Mouse (Mus musculus) MEL (cell line): Measurements from ENCODE around the gene Sh2d3c. TPM values are rescaled to one million over a fixed set of nuclear protein-coding genes. Genes with fewer than 3 reads are reported as not detected.

Experiments
- DNase-seq: peaks from one replicate; pipeline ENCODE4 v3.0.0; 2011; ENCODE audit warnings: low read depth, low spot score
- H3K27ac ChIP-seq: 2 replicates; pipeline ENCODE4 v1.5.1; 2012; ENCODE audit warnings: low read depth, mild to moderate bottlenecking, control low read depth, low read length, moderate library complexity; ENCODE audit not compliant: control insufficient read depth
- H3K27me3 ChIP-seq, 2 experiments: fragments of 150-350 bp in 1 of 2; sonication (generic) in 1 of 2; 2 replicates each; pipeline ENCODE4 v1.6.1; 2012; ENCODE audit warnings: low read length in 2 of 2, mild to moderate bottlenecking in 2 of 2, improper control_type of control experiment in 1 of 2, moderate library complexity in 1 of 2; ENCODE audit not compliant: insufficient read depth in 2 of 2, control insufficient read depth in 1 of 2
- H3K36me3 ChIP-seq, 2 experiments: 2 replicates each; pipeline ENCODE4 v1.6.1; 2012 to 2014; ENCODE audit warnings: low read length in 2 of 2, improper control_type of control experiment in 1 of 2, inconsistent platforms in 1 of 2, mild to moderate bottlenecking in 1 of 2; ENCODE audit not compliant: insufficient read depth in 2 of 2, control insufficient read depth in 1 of 2
- H3K4me1 ChIP-seq, 2 experiments: fragments of 150-350 bp in 1 of 2; sonication (generic) in 1 of 2; 2 replicates each; pipeline ENCODE4 v1.6.1; 2012; ENCODE audit warnings: low read length in 2 of 2, improper control_type of control experiment in 1 of 2, mild to moderate bottlenecking in 1 of 2; ENCODE audit not compliant: insufficient read depth in 2 of 2, control insufficient read depth in 1 of 2
- H3K4me3 ChIP-seq, 2 experiments: fragments of 150-350 bp in 1 of 2; sonication (generic) in 1 of 2; 2 replicates each; pipeline ENCODE4 v1.5.1; 2012; ENCODE audit warnings: low read depth in 2 of 2, low read length in 2 of 2, mild to moderate bottlenecking in 2 of 2, moderate library complexity in 2 of 2, control low read depth in 1 of 2, improper control_type of control experiment in 1 of 2; ENCODE audit not compliant: control insufficient read depth in 1 of 2, insufficient read depth in 1 of 2
- H3K79me2 ChIP-seq: 2 replicates; pipeline ENCODE4 v1.6.1; 2012; ENCODE audit warnings: mild to moderate bottlenecking, low read length, moderate library complexity; ENCODE audit not compliant: control insufficient read depth, poor library complexity, insufficient read depth
- H3K9ac ChIP-seq: 2 replicates; pipeline ENCODE4 v1.6.1; 2012; ENCODE audit warnings: low read depth, mild to moderate bottlenecking, control low read depth, low read length, moderate library complexity; ENCODE audit not compliant: control insufficient read depth, poor library complexity, severe bottlenecking
- H3K9me3 ChIP-seq: fragments of 150-350 bp; sonication (generic); replicated peaks from 2 replicates; pipeline ENCODE4 v1.6.1; 2012; ENCODE audit warnings: mild to moderate bottlenecking, low read length, improper control_type of control experiment, moderate library complexity; ENCODE audit not compliant: insufficient read depth
- BHLHE40 ChIP-seq: IDR thresholded peaks from 2 replicates; pipeline ENCODE4 v1.6.1; 2012; ENCODE audit warnings: low read depth, mild to moderate bottlenecking, inconsistent platforms, low read length, improper control_type of control experiment, borderline replicate concordance
- CHD2 ChIP-seq: IDR thresholded peaks from 2 replicates; pipeline ENCODE4 v1.6.1; 2011; ENCODE audit warnings: low read length, improper control_type of control experiment
- CTCF ChIP-seq, 3 experiments: IDR thresholded peaks in 2 of 3; conservative IDR thresholded peaks in 1 of 3; 2 replicates each; pipeline ENCODE4 v1.5.1; 2011 to 2012; ENCODE audit warnings: low read length in 3 of 3, low read depth in 2 of 3, mild to moderate bottlenecking in 2 of 3, improper control_type of control experiment in 1 of 3, inconsistent platforms in 1 of 3, mixed read lengths in 1 of 3, moderate library complexity in 1 of 3; ENCODE audit not compliant: control insufficient read depth in 1 of 3, insufficient read depth in 1 of 3, poor library complexity in 1 of 3, severe bottlenecking in 1 of 3
- E2F4 ChIP-seq: IDR thresholded peaks from 2 replicates; pipeline ENCODE4 v1.6.1; 2011; ENCODE audit warnings: low read depth, low read length, improper control_type of control experiment, borderline replicate concordance
- EP300 ChIP-seq, 2 experiments: IDR thresholded peaks; 2 replicates each; pipeline ENCODE4 v1.6.1; 2011; ENCODE audit warnings: improper control_type of control experiment in 2 of 2, low read length in 2 of 2, low read depth in 1 of 2, mild to moderate bottlenecking in 1 of 2
- ETS1 ChIP-seq: IDR thresholded peaks from 2 replicates; pipeline ENCODE4 v1.6.1; 2012; ENCODE audit warnings: low read depth, mild to moderate bottlenecking, inconsistent platforms, low read length, improper control_type of control experiment, moderate library complexity
- GABPA ChIP-seq: IDR thresholded peaks from 2 replicates; pipeline ENCODE4 v1.6.1; 2012; ENCODE audit warnings: low read depth, mild to moderate bottlenecking, inconsistent platforms, low read length, improper control_type of control experiment, moderate library complexity
- GATA1 ChIP-seq: IDR thresholded peaks from 2 replicates; pipeline ENCODE4 v1.6.1; 2011; ENCODE audit warnings: low read depth, low read length, improper control_type of control experiment
- HCFC1 ChIP-seq: IDR thresholded peaks from 2 replicates; pipeline ENCODE4 v1.6.1; 2012; ENCODE audit warnings: low read depth, mild to moderate bottlenecking, inconsistent platforms, low read length, improper control_type of control experiment, moderate library complexity
- JUND ChIP-seq: IDR thresholded peaks from 2 replicates; pipeline ENCODE4 v1.6.1; 2011; ENCODE audit warnings: low read depth, mild to moderate bottlenecking, improper control_type of control experiment, low read length
- MAFK ChIP-seq: IDR thresholded peaks from 2 replicates; pipeline ENCODE4 v1.6.1; 2011; ENCODE audit warnings: low read depth, mild to moderate bottlenecking, low read length, improper control_type of control experiment, borderline replicate concordance
- MAZ ChIP-seq: IDR thresholded peaks from 2 replicates; pipeline ENCODE4 v1.6.1; 2012; ENCODE audit warnings: low read depth, mild to moderate bottlenecking, inconsistent platforms, low read length, improper control_type of control experiment
- MEF2A ChIP-seq: IDR thresholded peaks from 2 replicates; pipeline ENCODE4 v1.6.1; 2014; ENCODE audit warnings: low read depth, mild to moderate bottlenecking, inconsistent platforms, low read length, improper control_type of control experiment; ENCODE audit not compliant: poor library complexity, insufficient replicate concordance, severe bottlenecking; ENCODE audit errors: extremely low read depth
- MXI1 ChIP-seq: IDR thresholded peaks from 2 replicates; pipeline ENCODE4 v1.6.1; 2011; ENCODE audit warnings: mild to moderate bottlenecking, low read depth, low read length, improper control_type of control experiment
- NELFE ChIP-seq: IDR thresholded peaks from 2 replicates; pipeline ENCODE4 v1.6.1; 2011; ENCODE audit warnings: low read depth, low read length, improper control_type of control experiment
- NRF1 ChIP-seq: IDR thresholded peaks from 2 replicates; pipeline ENCODE4 v1.6.1; 2014; ENCODE audit warnings: low read depth, mild to moderate bottlenecking, inconsistent platforms, low read length, improper control_type of control experiment, moderate library complexity; ENCODE audit not compliant: poor library complexity, insufficient read depth, severe bottlenecking
- POLR2A ChIP-seq, 2 experiments: IDR thresholded peaks; 2 replicates each; pipeline ENCODE4 v1.6.1; 2011 to 2012; ENCODE audit warnings: low read length in 2 of 2, mild to moderate bottlenecking in 2 of 2, control low read depth in 1 of 2, improper control_type of control experiment in 1 of 2, low read depth in 1 of 2, moderate library complexity in 1 of 2; ENCODE audit not compliant: control insufficient read depth in 1 of 2, insufficient read depth in 1 of 2, poor library complexity in 1 of 2
- POLR2AphosphoS2 ChIP-seq: IDR thresholded peaks from 2 replicates; pipeline ENCODE4 v1.6.1; 2011; ENCODE audit warnings: low read length, improper control_type of control experiment
- RAD21 ChIP-seq: IDR thresholded peaks from 2 replicates; pipeline ENCODE4 v1.6.1; 2011; ENCODE audit warnings: mild to moderate bottlenecking, low read depth, low read length, improper control_type of control experiment
- RCOR1 ChIP-seq: IDR thresholded peaks from 2 replicates; pipeline ENCODE4 v1.6.1; 2012; ENCODE audit warnings: low read depth, mild to moderate bottlenecking, inconsistent platforms, low read length, improper control_type of control experiment
- SIN3A ChIP-seq: IDR thresholded peaks from 2 replicates; pipeline ENCODE4 v1.6.1; 2012; ENCODE audit warnings: low read length, improper control_type of control experiment, inconsistent platforms
- SMC3 ChIP-seq: IDR thresholded peaks from 2 replicates; pipeline ENCODE4 v1.6.1; 2011; ENCODE audit warnings: low read depth, low read length, improper control_type of control experiment
- TAL1 ChIP-seq: IDR thresholded peaks from 2 replicates; pipeline ENCODE4 v1.6.1; 2012; ENCODE audit warnings: mild to moderate bottlenecking, inconsistent platforms, low read length, moderate library complexity, mixed read lengths
- TBP ChIP-seq: IDR thresholded peaks from 2 replicates; pipeline ENCODE4 v1.8.0; 2011; ENCODE audit warnings: low read depth, low read length, improper control_type of control experiment
- TCF12 ChIP-seq: IDR thresholded peaks from 2 replicates; pipeline ENCODE4 v1.6.1; 2014; ENCODE audit warnings: low read depth, mild to moderate bottlenecking, inconsistent platforms, low read length, improper control_type of control experiment, moderate library complexity
- UBTF ChIP-seq: IDR thresholded peaks from 2 replicates; pipeline ENCODE4 v1.6.1; 2012; ENCODE audit warnings: low read depth, mild to moderate bottlenecking, inconsistent platforms, low read length, improper control_type of control experiment, moderate library complexity, borderline replicate concordance; ENCODE audit not compliant: insufficient read depth
- USF2 ChIP-seq, 2 experiments: IDR thresholded peaks; 2 replicates each; pipeline ENCODE4 v1.6.1; 2011 to 2012; ENCODE audit warnings: improper control_type of control experiment in 2 of 2, low read length in 2 of 2, borderline replicate concordance in 1 of 2, inconsistent platforms in 1 of 2, low read depth in 1 of 2, mild to moderate bottlenecking in 1 of 2; ENCODE audit not compliant: insufficient read depth in 1 of 2
- ZC3H11A ChIP-seq: IDR thresholded peaks from 2 replicates; pipeline ENCODE4 v1.6.1; 2012; ENCODE audit warnings: low read depth, mild to moderate bottlenecking, inconsistent platforms, low read length, improper control_type of control experiment
- ZMIZ1 ChIP-seq: IDR thresholded peaks from 2 replicates; pipeline ENCODE4 v1.6.1; 2012; ENCODE audit warnings: low read depth, mild to moderate bottlenecking, inconsistent platforms, low read length, improper control_type of control experiment, moderate library complexity
- ZNF384 ChIP-seq: IDR thresholded peaks from 2 replicates; pipeline ENCODE4 v1.6.1; 2012; ENCODE audit warnings: low read depth, mild to moderate bottlenecking, inconsistent platforms, low read length, improper control_type of control experiment
- polyA plus RNA-seq, 2 experiments: library from polyadenylated mRNA; stranded (reverse) in 1 of 2; unstranded in 1 of 2; fragments of >175 nt in 1 of 2; fragments of >200 nt in 1 of 2; gene quantifications; 2 replicates each; pipeline versions ENCODE4 v1.2.1 to v1.2.4; 2012; ENCODE audit warnings: low replicate concordance in 2 of 2, low read depth in 1 of 2; ENCODE audit not compliant: insufficient read length in 2 of 2, insufficient read depth in 1 of 2, missing spikeins in 1 of 2
- total RNA-seq: library from RNA; depleted of rRNA; stranded (reverse); fragments of 300-350 nt; gene quantifications from 2 replicates; pipeline ENCODE4 v1.2.3, GENCODE M21; 2012

Gene Sh2d3c
- total and polyA plus RNA-seq, 3 experiments, result 0.19 to 0.43 TPM; not detected in 1

DNA sequence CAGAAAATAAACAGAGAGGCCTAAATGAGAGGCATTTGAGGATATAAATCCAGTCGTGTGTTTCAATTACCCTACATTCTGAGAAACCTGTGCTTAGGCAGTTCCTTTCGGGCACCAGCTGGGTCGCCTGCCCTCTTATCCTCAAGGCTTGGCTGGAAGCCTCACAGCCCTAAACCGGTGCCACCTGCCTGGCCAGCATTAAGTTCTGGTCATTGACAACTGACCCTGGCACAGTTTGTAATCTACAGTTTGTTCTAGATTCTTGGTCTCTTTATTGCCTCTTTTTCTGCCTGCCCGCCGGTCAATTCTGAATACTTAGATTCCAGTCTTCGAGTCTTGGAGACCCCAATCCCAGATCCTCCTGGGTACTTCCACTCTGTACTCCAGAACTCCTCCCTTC lies 27.6 kb upstream of the Sh2d3c start:
- Histone ChIP-seq H3K27ac (peak overlapping the region; percentile 71), H3K9me3 (no peaks in the 10 kb centered on the region), H3K27me3 (no peaks in the 10 kb centered on the region), H3K9ac (peak overlapping the region; percentile 97), H3K4me1 (peaks cover 0 to 15% of the 10 kb centered on the region in 2 experiments; a peak in 2 of 4 replicates), H3K36me3 (peaks cover 0 to 10% of the 10 kb centered on the region in 2 experiments; a peak in 2 of 4 replicates), H3K4me3 (peak overlapping the region; percentile 58 to 89), H3K79me2 (peaks cover 15% of the 10 kb centered on the region)
- no peak for TF ChIP-seq EP300 (IDR thresholded peaks at IDR 0.05; ENCODE audit: low read depth in 1 of 2, low read length in 2 of 2)
- no peak for TF ChIP-seq TAL1
- no peak for TF ChIP-seq POLR2A (IDR thresholded peaks at IDR 0.05; ENCODE audit: control insufficient read depth in 1 of 2, insufficient read depth in 1 of 2, low read depth in 1 of 2, low read length in 2 of 2, poor library complexity in 1 of 2)
- TF ChIP-seq RAD21, result no peak
- no peak for TF ChIP-seq NELFE
- no peak for TF ChIP-seq SMC3
- TF ChIP-seq MXI1, result no peak
- no peak for TF ChIP-seq JUND
- no peak for TF ChIP-seq MEF2A
- no peak for TF ChIP-seq ZNF384
- TF ChIP-seq RCOR1, result no peak
- TF ChIP-seq UBTF, result no peak
- no peak for TF ChIP-seq E2F4
- TF ChIP-seq ZC3H11A, result no peak
- TF ChIP-seq GATA1, result no peak
- no peak for TF ChIP-seq BHLHE40
- TF ChIP-seq USF2 (IDR thresholded peaks at IDR 0.05; ENCODE audit: borderline replicate concordance in 1 of 2, insufficient read depth in 1 of 2, low read depth in 1 of 2, low read length in 2 of 2), result no peak
- TF ChIP-seq ETS1, result no peak
- TF ChIP-seq POLR2AphosphoS2, result no peak
- TF ChIP-seq CHD2, result no peak
- DNase-seq, result peak; percentile 46

DNA sequence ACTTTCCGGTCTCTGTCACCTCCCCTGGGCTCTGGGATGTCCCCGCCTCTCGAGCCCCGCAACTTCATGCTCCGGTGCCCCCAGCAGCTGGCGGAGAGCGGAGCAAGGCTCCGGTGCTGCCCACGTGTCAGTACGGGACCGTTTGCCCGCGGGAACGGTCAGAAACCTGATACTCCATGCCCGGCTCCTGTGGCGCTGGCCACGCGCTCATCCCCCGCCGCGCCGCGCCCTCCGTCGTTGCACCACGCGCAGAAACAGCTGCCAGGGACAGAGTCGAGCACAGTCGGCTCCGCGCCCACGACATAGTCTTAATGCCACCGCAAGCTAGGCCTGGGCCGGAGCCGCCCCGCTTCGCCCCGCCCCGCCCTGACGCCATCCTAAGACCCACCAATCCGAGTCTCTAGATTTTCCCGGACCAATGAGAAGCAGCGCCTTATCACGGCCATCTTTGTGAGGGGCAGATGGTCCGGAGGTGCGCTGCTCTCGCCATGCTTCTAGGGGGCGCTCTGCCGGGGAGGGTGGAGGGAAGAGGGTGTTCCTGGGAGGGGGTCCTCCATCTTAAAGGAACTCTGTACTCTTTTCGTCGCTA lies 26.9 kb upstream of the Sh2d3c start:
- H3K4me1 ChIP-seq, result peaks cover 0 to 15% of the 10 kb centered on the region in 2 experiments; a peak in 2 of 4 replicates
- peak overlapping the region; percentile 58 to 89 for H3K4me3 ChIP-seq
- H3K27me3 ChIP-seq, result no peaks in the 10 kb centered on the region
- peak overlapping the region; percentile 97 for H3K9ac ChIP-seq
- H3K36me3 ChIP-seq, result peaks cover 0 to 10% of the 10 kb centered on the region in 2 experiments; a peak in 2 of 4 replicates
- H3K27ac ChIP-seq, result peak overlapping the region; percentile 71
- peaks cover 15% of the 10 kb centered on the region for H3K79me2 ChIP-seq
- H3K9me3 ChIP-seq, result no peaks in the 10 kb centered on the region
- DNase-seq, result peak; percentile 98
- TF ChIP-seq ZNF384 (no peak), SIN3A (peak; percentile 94), ETS1 (0 out of 2 replicates have a peak, but pooled peaks have one; percentile 26), MXI1 (peak; percentile 97), GATA1 (peak; percentile 94), TBP (peak; percentile 90), MAZ (peak; percentile 95; the same call in 1 of the 2 replicates), SMC3 (no peak), MAFK (no peak), POLR2AphosphoS2 (peak; percentile 94), GABPA (no peak), ZMIZ1 (peak; percentile 92), TCF12 (peak; percentile 89), BHLHE40 (no peak), NRF1 (no peak; the same call in 1 of the 2 replicates), CTCF (IDR thresholded peaks at IDR 0.05 in 2 of 3, conservative IDR thresholded peaks at IDR 0.05 in 1 of 3; ENCODE audit: control insufficient read depth in 1 of 3, insufficient read depth in 1 of 3, low read depth in 2 of 3, low read length in 3 of 3, poor library complexity in 1 of 3, severe bottlenecking in 1 of 3) (peak; percentile 76 to 95 (median 87)), CHD2 (no peak), HCFC1 (peak; percentile 84), NELFE (peak; percentile 96)
